Mouse (Mus musculus): ENCODE data around the gene Krt17.

DNA sequence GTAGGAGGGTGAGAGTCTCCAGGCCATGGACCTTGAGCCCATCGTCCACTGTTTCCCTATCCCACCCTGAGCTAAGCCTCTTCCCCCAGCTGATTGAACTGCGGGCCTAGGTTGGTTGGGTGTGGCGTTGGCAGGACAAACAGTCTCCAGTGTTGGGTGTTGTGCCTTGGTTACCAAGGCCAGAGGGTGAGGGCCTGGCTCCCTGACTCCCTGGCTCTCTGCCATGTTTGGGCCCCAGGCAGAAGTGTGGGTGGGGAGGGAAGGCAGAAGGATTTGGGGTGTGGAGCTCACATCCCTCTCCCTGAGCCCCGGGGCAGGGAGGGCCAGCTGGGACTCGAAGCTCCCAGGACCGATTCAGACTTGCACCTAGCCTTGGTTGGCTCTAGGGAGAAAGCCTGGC, 28.1 kb upstream of the Krt17 start:
- TF ChIP-seq GATA1 (IDR thresholded peaks at IDR 0.05; ENCODE audit: low read length) (no peak), TAL1 (IDR thresholded peaks at IDR 0.05; ENCODE audit: low read length) (no peak)
